Mouse (Mus musculus) liver, embryonic 16.5 days (tissue): ENCODE results near the gene Zc3h12a. TPM values are rescaled to one million over a fixed set of nuclear protein-coding genes. Genes with fewer than 3 reads are reported as not detected.

Source experiments
- ATAC-seq: fragments of 200-750 bp; cut with Nextera tagmentation; 2 replicates; pipeline ENCODE4 v1.8.0; 2017; ENCODE audit warnings: low read depth, mild to moderate bottlenecking, moderate number of reproducible peaks, moderate library complexity
- H3K27ac ChIP-seq: fragments of 300-500 bp; sonication (generic); 2 replicates; pipeline ENCODE4 v1.5.1; 2014; ENCODE audit warnings: mild to moderate bottlenecking, low read length
- H3K27me3 ChIP-seq: fragments of 300-500 bp; sonication (generic); 2 replicates; pipeline ENCODE4 v1.6.1; 2014; ENCODE audit warnings: low read depth, low read length, mixed read lengths; ENCODE audit not compliant: control insufficient read depth, insufficient read depth
- H3K36me3 ChIP-seq: fragments of 300-500 bp; sonication (generic); 2 replicates; pipeline ENCODE4 v1.6.1; 2014; ENCODE audit warnings: mild to moderate bottlenecking; ENCODE audit not compliant: control insufficient read depth, insufficient read depth
- H3K4me1 ChIP-seq: fragments of 300-500 bp; sonication (generic); 2 replicates; pipeline ENCODE4 v1.6.1; 2014; ENCODE audit warnings: low read depth, low read length, mixed read lengths; ENCODE audit not compliant: control insufficient read depth
- H3K4me2 ChIP-seq: fragments of 300-500 bp; sonication (generic); 2 replicates; pipeline ENCODE4 v1.6.1; 2014; ENCODE audit warnings: low read depth, low read length, mixed read lengths
- H3K4me3 ChIP-seq: fragments of 300-500 bp; sonication (generic); 2 replicates; pipeline ENCODE4 v1.5.1; 2014; ENCODE audit warnings: low read depth, mild to moderate bottlenecking, low read length
- H3K9ac ChIP-seq: fragments of 300-500 bp; sonication (generic); 2 replicates; pipeline ENCODE4 v1.6.1; 2014; ENCODE audit warnings: low read depth, low read length
- H3K9me3 ChIP-seq: fragments of 300-500 bp; sonication (generic); replicated peaks from 2 replicates; pipeline ENCODE4 v1.6.1; 2016; ENCODE audit warnings: low read length; ENCODE audit not compliant: control insufficient read depth
- WGBS: fragments of 180-500 bp; shearing (Covaris S2); extraction: QIAGEN DNeasy Blood & Tissue Kit; methylation state at CpG from one replicate; pipeline ENCODE4 v1.1.7; 2014; ENCODE audit not compliant: insufficient replicate concordance; 5-methylcytosine and 5-hydroxymethylcytosine counted together
- polyA plus RNA-seq: library from polyadenylated mRNA; unstranded; fragments of >200 nt; fragmentation: Nextera tagmentation; extraction: Ambion mirVana; gene quantifications from 2 replicates; pipeline ENCODE4 v1.2.1, GENCODE M21; 2015

The Zc3h12a gene
- polyA plus RNA-seq, 1 experiment from 2014 or later: 0.52 TPM

- Histone ChIP-seq H3K4me2 (no peak overlapping the region), H3K27me3 (no peaks in the 10 kb centered on the region), H3K9me3 (no peaks in the 10 kb centered on the region), H3K9ac (no peak overlapping the region), H3K4me3 (no peak overlapping the region), H3K27ac (no peak overlapping the region), H3K4me1 (no peaks in the 10 kb centered on the region), H3K36me3 (no peaks in the 10 kb centered on the region)
- ATAC-seq: no peak
- 61% methylated on average over 6 of the region's 6 CpGs for WGBS
Measured at GRCm38 (mm10) chr4:125152469-125152868, 24.8 kb upstream of the Zc3h12a start.

GRCm38 (mm10) chr4:125149460-125149859 lies 21.8 kb upstream of the Zc3h12a start:
- no peak for ATAC-seq
- 40% methylated on average over 5 of the region's 5 CpGs for WGBS
- Histone ChIP-seq H3K27ac (no peak overlapping the region), H3K4me1 (no peaks in the 10 kb centered on the region), H3K4me3 (no peak overlapping the region), H3K4me2 (no peak overlapping the region), H3K36me3 (no peaks in the 10 kb centered on the region), H3K27me3 (no peaks in the 10 kb centered on the region), H3K9ac (no peak overlapping the region), H3K9me3 (no peaks in the 10 kb centered on the region)

GRCm38 (mm10) chr4:125147970-125148369 lies 20.3 kb upstream of the Zc3h12a start:
- no peak for ATAC-seq

GRCm38 (mm10) chr4:125145213-125145612 lies 17.6 kb upstream of the Zc3h12a start:
- no peaks in the 10 kb centered on the region for H3K27me3 ChIP-seq
- WGBS: 6% methylated on average over 9 of the region's 10 CpGs
- no peak overlapping the region for H3K4me2 ChIP-seq
- H3K9ac ChIP-seq: no peak overlapping the region
- H3K4me3 ChIP-seq: no peak overlapping the region
- peak overlapping the region; percentile 28 for H3K27ac ChIP-seq
- no peaks in the 10 kb centered on the region for H3K36me3 ChIP-seq
- H3K9me3 ChIP-seq: no peaks in the 10 kb centered on the region
- H3K4me1 ChIP-seq: no peaks in the 10 kb centered on the region
- ATAC-seq: peak; percentile 51

More at GRCm38 (mm10) chr4:125147970-125148369, 20.3 kb upstream of the Zc3h12a start:
- H3K9me3 ChIP-seq: no peaks in the 10 kb centered on the region
- H3K4me2 ChIP-seq: no peak overlapping the region
- no peaks in the 10 kb centered on the region for H3K27me3 ChIP-seq
- no peak overlapping the region for H3K9ac ChIP-seq
- WGBS: 72% methylated on average over 4 of the region's 4 CpGs
- H3K4me3 ChIP-seq: no peak overlapping the region
- no peak overlapping the region for H3K27ac ChIP-seq
- H3K4me1 ChIP-seq: no peaks in the 10 kb centered on the region
- no peaks in the 10 kb centered on the region for H3K36me3 ChIP-seq

- Histone ChIP-seq H3K9ac (no peak overlapping the region), H3K36me3 (no peaks in the 10 kb centered on the region), H3K27ac (peak overlapping the region; percentile 35), H3K27me3 (no peaks in the 10 kb centered on the region), H3K4me3 (no peak overlapping the region), H3K4me1 (no peaks in the 10 kb centered on the region), H3K4me2 (no peak overlapping the region), H3K9me3 (no peaks in the 10 kb centered on the region)
- ATAC-seq: no peak
- 42% methylated on average over 7 of the region's 7 CpGs for WGBS
Measured at GRCm38 (mm10) chr4:125144627-125145026, 17.0 kb upstream of the Zc3h12a start.

- Histone ChIP-seq H3K9ac (no peak overlapping the region), H3K4me1 (no peaks in the 10 kb centered on the region), H3K4me2 (no peak overlapping the region), H3K4me3 (no peak overlapping the region), H3K36me3 (no peaks in the 10 kb centered on the region), H3K27ac (peak overlapping the region; percentile 35; the same call in 1 of the 2 replicates), H3K9me3 (no peaks in the 10 kb centered on the region), H3K27me3 (no peaks in the 10 kb centered on the region)
- no peak for ATAC-seq
- WGBS: 27% methylated on average over 5 of the region's 5 CpGs
Measured at GRCm38 (mm10) chr4:125144211-125144610, 16.6 kb upstream of the Zc3h12a start.

- no peaks in the 10 kb centered on the region for H3K4me1 ChIP-seq
- no peak overlapping the region for H3K27ac ChIP-seq
- H3K36me3 ChIP-seq: no peaks in the 10 kb centered on the region
- H3K9me3 ChIP-seq: no peaks in the 10 kb centered on the region
- no peak overlapping the region for H3K9ac ChIP-seq
- ATAC-seq: no peak
- H3K27me3 ChIP-seq: no peaks in the 10 kb centered on the region
- 47% methylated on average over 7 of the region's 7 CpGs for WGBS
- H3K4me2 ChIP-seq: no peak overlapping the region
- no peak overlapping the region for H3K4me3 ChIP-seq
Measured at GRCm38 (mm10) chr4:125138321-125138720, 10.7 kb upstream of the Zc3h12a start.

GRCm38 (mm10) chr4:125136303-125136888 lies 8.8 kb upstream of the Zc3h12a start:
- Histone ChIP-seq H3K27ac (no peak overlapping the region), H3K4me3 (no peak overlapping the region), H3K36me3 (no peaks in the 10 kb centered on the region), H3K27me3 (no peaks in the 10 kb centered on the region), H3K9me3 (no peaks in the 10 kb centered on the region), H3K9ac (no peak overlapping the region), H3K4me1 (no peaks in the 10 kb centered on the region), H3K4me2 (no peak overlapping the region)
- no peak for ATAC-seq
- 64% methylated on average over 12 of the region's 12 CpGs for WGBS

- Histone ChIP-seq H3K4me1 (no peaks in the 10 kb centered on the region), H3K27me3 (no peaks in the 10 kb centered on the region), H3K9me3 (no peaks in the 10 kb centered on the region), H3K4me2 (no peak overlapping the region), H3K36me3 (no peaks in the 10 kb centered on the region), H3K27ac (no peak overlapping the region), H3K9ac (no peak overlapping the region), H3K4me3 (no peak overlapping the region)
- ATAC-seq: no peak
- WGBS: 60% methylated on average over 10 of the region's 10 CpGs
Measured at GRCm38 (mm10) chr4:125135076-125135855, 7.6 kb upstream of the Zc3h12a start.
